Mouse (Mus musculus) bone marrow, adult 2 months (tissue): ENCODE data around the gene Clstn2. TPM values are rescaled to one million over a fixed set of nuclear protein-coding genes. Genes with fewer than 3 reads are reported as not detected.

Experiments used
- H3K27ac ChIP-seq: fragments of 200-500 bp; 2 replicates; pipeline ENCODE4 v1.5.1; 2012; ENCODE audit warnings: low read depth, mild to moderate bottlenecking, control low read depth, inconsistent platforms, low read length; ENCODE audit not compliant: control insufficient read depth, poor library complexity, insufficient read depth
- H3K4me1 ChIP-seq: fragments of 200-500 bp; 2 replicates; pipeline ENCODE4 v1.6.1; 2011; ENCODE audit warnings: low read length; ENCODE audit not compliant: control insufficient read depth, insufficient read depth
- H3K4me3 ChIP-seq: fragments of 200-500 bp; replicated peaks from 2 replicates; pipeline ENCODE3; 2011; ENCODE audit warnings: mild to moderate bottlenecking, low read depth, low read length, control low read depth; ENCODE audit not compliant: control insufficient read depth
- CTCF ChIP-seq: fragments of 200-500 bp; IDR thresholded peaks from 2 replicates; pipeline ENCODE4 v1.5.1; 2011; ENCODE audit warnings: low read length, control low read depth; ENCODE audit not compliant: control insufficient read depth, insufficient read depth
- POLR2A ChIP-seq: fragments of 200-500 bp; IDR thresholded peaks from 2 replicates; pipeline ENCODE4 v1.6.1; 2011; ENCODE audit warnings: low read depth, mild to moderate bottlenecking, control low read depth, low read length, borderline replicate concordance; ENCODE audit not compliant: control insufficient read depth
- WGBS: fragments of 180-500 bp; shearing (Covaris S2); methylation state at CpG from one replicate; pipeline ENCODE4 v1.1.7; 2018; 5-methylcytosine and 5-hydroxymethylcytosine counted together
- polyA plus RNA-seq: library from polyadenylated mRNA; stranded (reverse); fragments of >200 nt; gene quantifications from 2 replicates; pipeline ENCODE4 v1.2.4, GENCODE M21; 2011; ENCODE audit warnings: low replicate concordance; ENCODE audit not compliant: missing spikeins, insufficient read depth, insufficient read length

The Clstn2 gene
- polyA plus RNA-seq, 1 experiment, result not detected

GRCm38 (mm10) chr9:97459745-97460144, 573.2 kb downstream of the Clstn2 start:
- H3K4me3 ChIP-seq, result no peak overlapping the region
- TF ChIP-seq CTCF (no peak), POLR2A (no peak)
- H3K4me1 ChIP-seq, result no peaks in the 10 kb centered on the region; the same call in 1 of the 2 replicates
- WGBS, result 57% methylated on average over 4 of the region's 4 CpGs
- H3K27ac ChIP-seq, result no peak overlapping the region

- Histone ChIP-seq H3K4me3 (no peak overlapping the region), H3K27ac (no peak overlapping the region), H3K4me1 (no peaks in the 10 kb centered on the region)
- TF ChIP-seq POLR2A, result no peak
- TF ChIP-seq CTCF, result no peak
- WGBS, result 73% methylated on average over 13 of the region's 13 CpGs
Observed at GRCm38 (mm10) chr9:97449316-97450050, 583.5 kb downstream of the Clstn2 start.

GRCm38 (mm10) chr9:97439872-97440636, 592.9 kb downstream of the Clstn2 start:
- TF ChIP-seq CTCF, result no peak
- no peak for TF ChIP-seq POLR2A
- Histone ChIP-seq H3K27ac (no peak overlapping the region), H3K4me3 (no peak overlapping the region), H3K4me1 (no peaks in the 10 kb centered on the region)
- WGBS, result 80% methylated on average over 7 of the region's 7 CpGs

GRCm38 (mm10) chr9:97434666-97435065, 598.3 kb downstream of the Clstn2 start:
- no peak overlapping the region for H3K4me3 ChIP-seq
- no peak overlapping the region for H3K27ac ChIP-seq
- TF ChIP-seq CTCF (no peak), POLR2A (no peak)
- no peaks in the 10 kb centered on the region for H3K4me1 ChIP-seq
- WGBS, result 53% methylated on average over 3 of the region's 3 CpGs

- TF ChIP-seq POLR2A (no peak), CTCF (no peak)
- 63% methylated on average over 1 of the region's 1 CpGs for WGBS
- H3K4me3 ChIP-seq, result no peak overlapping the region
- H3K27ac ChIP-seq, result no peak overlapping the region
- no peaks in the 10 kb centered on the region for H3K4me1 ChIP-seq
Observed at GRCm38 (mm10) chr9:97429885-97430449, 603.0 kb downstream of the Clstn2 start.

- 77% methylated on average over 7 of the region's 7 CpGs for WGBS
- H3K4me3 ChIP-seq, result no peak overlapping the region
- TF ChIP-seq CTCF, result no peak
- TF ChIP-seq POLR2A, result no peak
Observed at GRCm38 (mm10) chr9:97428127-97428526, 604.9 kb downstream of the Clstn2 start.

GRCm38 (mm10) chr9:97420896-97421295, 612.1 kb downstream of the Clstn2 start:
- Histone ChIP-seq H3K4me3 (no peak overlapping the region), H3K27ac (no peak overlapping the region), H3K4me1 (no peaks in the 10 kb centered on the region)
- WGBS, result 80% methylated on average over 5 of the region's 5 CpGs
- TF ChIP-seq CTCF (no peak), POLR2A (no peak)

More at GRCm38 (mm10) chr9:97428127-97428526, 604.9 kb downstream of the Clstn2 start:
- Histone ChIP-seq H3K4me1 (no peaks in the 10 kb centered on the region), H3K27ac (no peak overlapping the region)

GRCm38 (mm10) chr9:97414876-97415668, 617.9 kb downstream of the Clstn2 start:
- no peak overlapping the region for H3K4me3 ChIP-seq
- TF ChIP-seq POLR2A (no peak), CTCF (no peak)
- 75% methylated on average over 6 of the region's 6 CpGs for WGBS
- no peaks in the 10 kb centered on the region for H3K4me1 ChIP-seq
- H3K27ac ChIP-seq, result no peak overlapping the region
